Comparison of ENCODE assay signal across 8 mouse cellular contexts in the genomic region with DNA sequence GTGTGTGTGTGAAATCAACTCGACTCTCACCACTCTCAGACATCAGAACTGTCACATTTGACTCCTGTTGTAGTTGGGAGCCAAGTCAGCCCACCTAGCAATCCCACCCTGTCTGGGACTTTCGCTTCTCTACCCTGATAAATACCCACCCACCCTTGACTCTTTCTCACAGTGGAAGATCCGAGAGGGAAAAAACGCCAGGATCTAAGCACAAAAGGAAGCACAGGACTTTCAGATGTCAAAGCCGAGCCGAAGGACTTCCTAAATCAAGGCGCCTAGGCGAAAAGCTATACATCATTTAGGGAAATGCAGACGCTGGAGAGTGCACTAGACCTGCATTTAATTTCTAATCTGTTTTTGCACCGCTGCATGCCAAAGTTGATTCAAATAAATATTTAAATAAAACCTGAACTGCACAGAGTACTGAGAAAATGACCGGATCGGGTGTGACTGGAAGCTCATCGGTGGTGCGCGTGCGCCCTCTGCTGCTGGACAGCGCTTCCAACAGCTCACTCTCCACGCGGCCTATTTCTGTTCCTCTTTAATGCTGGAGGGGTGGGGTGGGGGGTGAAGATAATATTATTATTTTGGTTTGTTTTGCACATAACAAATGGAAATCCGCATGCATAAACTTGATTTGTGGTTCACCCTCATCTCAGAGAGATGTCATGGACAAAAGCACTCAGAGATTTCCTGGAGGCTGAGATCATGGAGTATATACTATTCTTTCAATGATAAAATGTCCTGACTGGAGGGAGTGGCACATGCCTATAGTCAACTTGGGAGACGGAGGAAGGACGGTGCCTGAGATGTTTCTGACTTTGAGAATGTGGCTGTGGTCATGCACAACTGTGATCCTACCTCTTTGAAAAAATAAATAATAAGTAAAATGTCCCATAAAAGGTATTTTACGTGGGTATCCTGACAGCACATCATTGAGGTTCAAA. TPM values are rescaled to one million over a fixed set of nuclear protein-coding genes. Genes with fewer than 3 reads are reported as not detected.
DNase-seq lines count a peak whose midpoint lies in the region; ATAC-seq and TF ChIP-seq lines count a peak whose summit lies in the region.

No protein-coding gene starts in this region.

- H3K4me1 ChIP-seq in heart, embryonic 15.5 days (replicated peaks) = no peaks in the 10 kb centered on the region
- 0 out of 4 replicates have a peak, but pooled peaks cover 0 to 2% of the 10 kb centered on the region in 2 experiments for H3K4me1 ChIP-seq in liver, embryonic 14.5 days (replicated peaks; ENCODE audit: control insufficient read depth in 2 of 2, insufficient read depth in 2 of 2, low read length in 1 of 2)
- H3K4me1 ChIP-seq in neural tube, embryonic 11.5 days (ENCODE audit: control insufficient read depth, insufficient read depth, low read length) = no peaks in the 10 kb centered on the region
- H3K4me1 ChIP-seq in stomach, embryonic 15.5 days = no peaks in the 10 kb centered on the region

- no peaks in the 10 kb centered on the region for H3K27me3 ChIP-seq in heart, embryonic 15.5 days
- no peaks in the 10 kb centered on the region for H3K27me3 ChIP-seq in liver, embryonic 14.5 days (ENCODE audit: control insufficient read depth, insufficient read depth, low read length)
- no peaks in the 10 kb centered on the region for H3K27me3 ChIP-seq in neural tube, embryonic 11.5 days (ENCODE audit: control insufficient read depth, insufficient read depth, low read length)
- no peaks in the 10 kb centered on the region for H3K27me3 ChIP-seq in stomach, embryonic 15.5 days (replicated peaks)

- DNase-seq in brain, embryonic 14.5 days (ENCODE audit: low read depth) = peak; percentile 85
- DNase-seq in fibroblast of lung, adult 2 months (ENCODE audit: low read depth) = peak; percentile 29
- peak; percentile 75 for DNase-seq in kidney, postnatal 14 days
- DNase-seq in liver, embryonic 14.5 days (ENCODE audit: low read depth in 3 of 3, low spot score in 3 of 3) = peak in 1 of 3 experiments; percentile 9
- peak; percentile 69 for DNase-seq in neural tube, embryonic 11.5 days (ENCODE audit: low spot score)

- no peak overlapping the region for H3K27ac ChIP-seq in heart, embryonic 15.5 days
- H3K27ac ChIP-seq in liver, embryonic 14.5 days = no peak overlapping the region
- no peak overlapping the region for H3K27ac ChIP-seq in neural tube, embryonic 11.5 days (ENCODE audit: low read depth, low read length)
- H3K27ac ChIP-seq in stomach, embryonic 15.5 days = no peak overlapping the region

- ATAC-seq in CD4-positive, CD25-positive, alpha-beta regulatory T cell, adult 4 months = peak; percentile 63
- no peak; the same call in 1 of the 2 replicates for ATAC-seq in heart, embryonic 15.5 days (replicated peaks; ENCODE audit: insufficient number of reproducible peaks, insufficient read depth, low FRiP score, low read depth)
- ATAC-seq in liver, embryonic 14.5 days (ENCODE audit: insufficient read depth) = no peak
- ATAC-seq in neural tube, embryonic 11.5 days (ENCODE audit: insufficient read depth, low FRiP score, low TSS enrichment) = peak; percentile 75
- ATAC-seq in stomach, embryonic 15.5 days (ENCODE audit: insufficient read depth, low FRiP score, low read depth) = peak; percentile 72; the same call in 1 of the 2 replicates

- 22% methylated on average over 23 of the region's 23 CpGs for WGBS in heart, embryonic 15.5 days
- 21% methylated on average over 23 of the region's 23 CpGs for WGBS in liver, embryonic 14.5 days (ENCODE audit: insufficient replicate concordance)
- WGBS in neural tube, embryonic 11.5 days = 29% methylated on average over 23 of the region's 23 CpGs
- WGBS in stomach, embryonic 15.5 days = 16% methylated on average over 23 of the region's 23 CpGs

- H3K4me3 ChIP-seq in heart, embryonic 15.5 days = peak overlapping the region; percentile 22; the same call in 1 of the 2 replicates
- H3K4me3 ChIP-seq in liver, embryonic 14.5 days (ENCODE audit: insufficient read depth in 1 of 2, low read depth in 2 of 2, low read length in 2 of 2) = no peak overlapping the region
- no peak overlapping the region for H3K4me3 ChIP-seq in neural tube, embryonic 11.5 days (ENCODE audit: low read depth, low read length)
- peak overlapping the region; percentile 18; the same call in 1 of the 2 replicates for H3K4me3 ChIP-seq in stomach, embryonic 15.5 days (replicated peaks)

- H3K4me2 ChIP-seq in heart, embryonic 15.5 days = peak overlapping the region; percentile 51
- H3K4me2 ChIP-seq in liver, embryonic 14.5 days (ENCODE audit: low read depth) = peak overlapping the region; percentile 22
- H3K4me2 ChIP-seq in neural tube, embryonic 11.5 days (ENCODE audit: low read depth) = peak overlapping the region; percentile 12; the same call in 1 of the 2 replicates
- H3K4me2 ChIP-seq in stomach, embryonic 15.5 days = peak overlapping the region; percentile 51

- H3K9ac ChIP-seq in heart, embryonic 15.5 days = no peak overlapping the region
- H3K9ac ChIP-seq in liver, embryonic 14.5 days (replicated peaks) = no peak overlapping the region
- H3K9ac ChIP-seq in neural tube, embryonic 11.5 days (ENCODE audit: low read length) = no peak overlapping the region
- no peak overlapping the region for H3K9ac ChIP-seq in stomach, embryonic 15.5 days

- no peaks in the 10 kb centered on the region for H3K9me3 ChIP-seq in heart, embryonic 15.5 days (replicated peaks)
- H3K9me3 ChIP-seq in liver, embryonic 14.5 days (ENCODE audit: control insufficient read depth, low read length) = no peaks in the 10 kb centered on the region
- no peaks in the 10 kb centered on the region for H3K9me3 ChIP-seq in neural tube, embryonic 11.5 days (ENCODE audit: control insufficient read depth, low read length)
- H3K9me3 ChIP-seq in stomach, embryonic 15.5 days = no peaks in the 10 kb centered on the region

- no peak for TF ChIP-seq POLR2A in brain, embryonic 14.5 days (IDR thresholded peaks at IDR 0.05; ENCODE audit: borderline replicate concordance, extremely low read depth, insufficient read depth, insufficient read length, poor library complexity, severe bottlenecking)

- peak; percentile 98 for TF ChIP-seq CTCF in brain, embryonic 14.5 days (IDR thresholded peaks at IDR 0.05; ENCODE audit: borderline replicate concordance, extremely low read depth, insufficient read depth, insufficient read length)
- peak; percentile 85 for TF ChIP-seq CTCF in liver, embryonic 14.5 days (IDR thresholded peaks at IDR 0.05; ENCODE audit: low read depth)

- H3K36me3 ChIP-seq in heart, embryonic 15.5 days = no peaks in the 10 kb centered on the region
- H3K36me3 ChIP-seq in liver, embryonic 14.5 days (replicated peaks; ENCODE audit: control insufficient read depth, insufficient read depth, low read depth) = no peaks in the 10 kb centered on the region
- no peaks in the 10 kb centered on the region for H3K36me3 ChIP-seq in neural tube, embryonic 11.5 days (ENCODE audit: control insufficient read depth, insufficient read depth, low read length)
- no peaks in the 10 kb centered on the region for H3K36me3 ChIP-seq in stomach, embryonic 15.5 days

- TF ChIP-seq EP300 in liver, embryonic 14.5 days (IDR thresholded peaks at IDR 0.05; ENCODE audit: low read depth) = no peak

RNA-seq across cellular contexts. Expression of gene Atp23, which starts 31.5 kb away (rescaled TPM):
- 1 to 10 TPM; 2.7 to 6.1 TPM for polyA plus RNA-seq in CD4-positive, CD25-positive, alpha-beta regulatory T cell, adult 4 months (2017; shearing (Covaris generic))
- 8.6 and 9.6 TPM in 2 replicates for polyA plus RNA-seq in brain, embryonic 14.5 days (2012; rRNA removed)
- polyA plus RNA-seq in heart, embryonic 15.5 days (2015; fragmentation: Nextera tagmentation; extraction: Ambion mirVana) = 9.1 and 9.8 TPM in 2 replicates
- 3.7 and 4.1 TPM in 2 replicates for polyA plus RNA-seq in liver, embryonic 14.5 days (2012; rRNA removed)
- polyA plus RNA-seq in liver, embryonic 14.5 days (2014; fragmentation: Nextera tagmentation; extraction: Ambion mirVana) = 7.6 and 7.9 TPM in 2 replicates
- polyA plus RNA-seq in neural tube, embryonic 11.5 days (2014; fragmentation: Nextera tagmentation; extraction: Ambion mirVana) = 14.6 and 15.2 TPM in 2 replicates
- polyA plus RNA-seq in stomach, embryonic 15.5 days (2015; fragmentation: Nextera tagmentation; extraction: Ambion mirVana) = 17.9 and 18.2 TPM in 2 replicates

Comparison
In these comparisons a context has a peak if more than half of its experiments do, and no peak if none do; other contexts are left out.
1. ATAC-seq: peak in CD4-positive, CD25-positive, alpha-beta regulatory T cell, adult 4 months (single experiment), neural tube, embryonic 11.5 days (single experiment) and stomach, embryonic 15.5 days (single experiment); none in heart, embryonic 15.5 days (single experiment) and liver, embryonic 14.5 days (single experiment).
2. H3K4me3 ChIP-seq: peak in heart, embryonic 15.5 days (single experiment) and stomach, embryonic 15.5 days (single experiment); none in liver, embryonic 14.5 days (0 of 2) and neural tube, embryonic 11.5 days (single experiment).
3. Peak in every context shown above with its lines, with median percentiles within 50 percentile points of each other: H3K4me2 ChIP-seq.